Mouse (Mus musculus): ENCODE results near the gene Fgfr2.

GRCm38 (mm10) chr7:132372752-132373513 is 750.2 kb downstream of the Fgfr2 start:
- TF ChIP-seq CTCF (IDR thresholded peaks at IDR 0.05; ENCODE audit: insufficient read depth, low read length) (no peak), POLR2A (IDR thresholded peaks at IDR 0.05; ENCODE audit: borderline replicate concordance, extremely low read depth, low read depth, low read length) (no peak)
